Mouse (Mus musculus) limb, embryonic 14.5 days (tissue): Measurements from ENCODE around the gene Slc16a4. TPM values are rescaled to one million over a fixed set of nuclear protein-coding genes. Genes with fewer than 3 reads are reported as not detected.

ENCODE experiments used
- ATAC-seq: fragments of 200-750 bp; cut with Nextera tagmentation; 2 replicates; pipeline ENCODE4 v1.8.0; 2017; ENCODE audit warnings: low read depth, moderate number of reproducible peaks, moderate TSS enrichment; ENCODE audit not compliant: low FRiP score
- DNase-seq: peaks from one replicate; pipeline ENCODE4 v3.0.0-alpha.2; 2015; ENCODE audit warnings: low spot score
- H3K27ac ChIP-seq: fragments of 300-500 bp; sonication (generic); replicated peaks from 2 replicates; pipeline ENCODE4 v1.5.1; 2014; ENCODE audit warnings: low read depth, mild to moderate bottlenecking, low read length, moderate library complexity, mixed read lengths
- H3K27me3 ChIP-seq: fragments of 300-500 bp; sonication (generic); 2 replicates; pipeline ENCODE4 v1.6.1; 2014; ENCODE audit warnings: low read length, mixed read lengths; ENCODE audit not compliant: control insufficient read depth, insufficient read depth
- H3K36me3 ChIP-seq: fragments of 300-500 bp; sonication (generic); 2 replicates; pipeline ENCODE4 v1.6.1; 2014; ENCODE audit warnings: mild to moderate bottlenecking, low read length, moderate library complexity, mixed read lengths; ENCODE audit not compliant: control insufficient read depth, insufficient read depth
- H3K4me1 ChIP-seq: fragments of 300-500 bp; sonication (generic); 2 replicates; pipeline ENCODE4 v1.6.1; 2014; ENCODE audit warnings: antibody characterized with exemption, low read length, mixed read lengths; ENCODE audit not compliant: control insufficient read depth, insufficient read depth
- H3K4me2 ChIP-seq: fragments of 300-500 bp; sonication (generic); replicated peaks from 2 replicates; pipeline ENCODE4 v1.6.1; 2014; ENCODE audit warnings: low read depth, mild to moderate bottlenecking, low read length, moderate library complexity; ENCODE audit not compliant: severe bottlenecking
- H3K4me3 ChIP-seq: fragments of 300-500 bp; sonication (generic); replicated peaks from 2 replicates; pipeline ENCODE4 v1.5.1; 2014; ENCODE audit warnings: low read length
- H3K9ac ChIP-seq: fragments of 300-500 bp; sonication (generic); 2 replicates; pipeline ENCODE4 v1.6.1; 2014; ENCODE audit warnings: mild to moderate bottlenecking, low read depth, low read length, moderate library complexity; ENCODE audit not compliant: severe bottlenecking
- H3K9me3 ChIP-seq: fragments of 300-500 bp; sonication (generic); 2 replicates; pipeline ENCODE4 v1.6.1; 2016; ENCODE audit warnings: low read length; ENCODE audit not compliant: control insufficient read depth
- POLR2A ChIP-seq: fragments of 200-500 bp; IDR thresholded peaks from 2 replicates; pipeline ENCODE4 v1.8.0; 2012; ENCODE audit warnings: inconsistent platforms, mild to moderate bottlenecking, moderate library complexity, borderline replicate concordance; ENCODE audit not compliant: insufficient read depth, insufficient read length; ENCODE audit errors: extremely low read depth
- WGBS: fragments of 180-500 bp; shearing (Covaris S2); extraction: QIAGEN DNeasy Blood & Tissue Kit; methylation state at CpG from one replicate; pipeline ENCODE4 v1.1.7; 2014; 5-methylcytosine and 5-hydroxymethylcytosine counted together
- polyA plus RNA-seq, 2 experiments: library from polyadenylated mRNA; depleted of rRNA in 1 of 2; stranded (reverse) in 1 of 2; unstranded in 1 of 2; fragments of >200 nt; fragmentation: Nextera tagmentation in 1 of 2; extraction: Ambion mirVana in 1 of 2; gene quantifications; 2 replicates each; pipeline versions ENCODE4 v1.2.1 to v1.2.3; 2012 to 2014

Gene Slc16a4
- polyA plus RNA-seq, 2 experiments: 4.1 to 8.0 TPM

DNA sequence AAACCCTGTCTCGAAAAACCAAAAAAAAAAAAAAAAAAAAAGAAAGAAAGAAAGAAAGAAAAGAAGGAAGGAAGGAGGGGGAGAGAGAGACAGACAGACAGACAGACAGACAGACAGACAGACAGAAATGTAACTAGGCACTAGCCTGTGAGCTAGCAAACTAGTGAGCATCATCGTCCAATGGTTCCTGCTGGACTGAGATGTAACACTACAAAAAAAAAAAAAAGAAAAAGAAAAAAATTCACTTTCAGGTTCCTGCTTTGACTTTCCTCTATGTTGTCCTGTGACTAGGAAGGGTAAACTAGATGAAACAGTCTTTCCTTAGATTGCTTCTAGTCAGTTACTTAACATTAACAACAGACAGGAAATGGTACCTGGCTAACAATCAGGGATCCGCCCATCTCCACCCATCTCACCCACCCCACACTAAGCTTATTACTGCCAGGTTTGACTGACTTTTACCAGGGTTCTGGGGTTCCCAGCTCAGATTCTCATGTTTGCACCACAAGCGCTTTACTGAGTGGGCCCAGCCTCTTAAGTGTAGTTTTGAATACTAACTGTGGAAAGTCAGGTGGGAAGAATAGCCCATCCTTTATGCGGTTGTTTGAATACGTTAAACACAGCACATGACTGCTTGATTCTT, 64.7 kb downstream of the Slc16a4 start:
- H3K27me3 ChIP-seq: no peaks in the 10 kb centered on the region
- H3K9ac ChIP-seq: no peak overlapping the region
- 82% methylated on average over 5 of the region's 6 CpGs for WGBS
- no peak overlapping the region for H3K4me2 ChIP-seq
- H3K9me3 ChIP-seq: no peaks in the 10 kb centered on the region
- ATAC-seq (no peak), DNase-seq (no peak)
- H3K4me1 ChIP-seq: peaks cover 7% of the 10 kb centered on the region
- no peak overlapping the region for H3K27ac ChIP-seq
- no peak for TF ChIP-seq POLR2A
- no peaks in the 10 kb centered on the region for H3K36me3 ChIP-seq
- H3K4me3 ChIP-seq: no peak overlapping the region

- DNase-seq (peak; percentile 74), ATAC-seq (peak; percentile 91)
- no peak overlapping the region for H3K27ac ChIP-seq
- H3K27me3 ChIP-seq: no peaks in the 10 kb centered on the region
- peak overlapping the region; percentile 32; the same call in 1 of the 2 replicates for H3K4me2 ChIP-seq
- peak overlapping the region; percentile 47; the same call in 1 of the 2 replicates for H3K9ac ChIP-seq
- no peaks in the 10 kb centered on the region for H3K36me3 ChIP-seq
- H3K9me3 ChIP-seq: no peaks in the 10 kb centered on the region
- peaks cover 7% of the 10 kb centered on the region for H3K4me1 ChIP-seq
- no peak overlapping the region for H3K4me3 ChIP-seq
- 4% methylated on average over 11 of the region's 11 CpGs for WGBS
- TF ChIP-seq POLR2A: no peak
Measured at GRCm38 (mm10) chr3:107356964-107357441, 66.0 kb downstream of the Slc16a4 start.

DNA sequence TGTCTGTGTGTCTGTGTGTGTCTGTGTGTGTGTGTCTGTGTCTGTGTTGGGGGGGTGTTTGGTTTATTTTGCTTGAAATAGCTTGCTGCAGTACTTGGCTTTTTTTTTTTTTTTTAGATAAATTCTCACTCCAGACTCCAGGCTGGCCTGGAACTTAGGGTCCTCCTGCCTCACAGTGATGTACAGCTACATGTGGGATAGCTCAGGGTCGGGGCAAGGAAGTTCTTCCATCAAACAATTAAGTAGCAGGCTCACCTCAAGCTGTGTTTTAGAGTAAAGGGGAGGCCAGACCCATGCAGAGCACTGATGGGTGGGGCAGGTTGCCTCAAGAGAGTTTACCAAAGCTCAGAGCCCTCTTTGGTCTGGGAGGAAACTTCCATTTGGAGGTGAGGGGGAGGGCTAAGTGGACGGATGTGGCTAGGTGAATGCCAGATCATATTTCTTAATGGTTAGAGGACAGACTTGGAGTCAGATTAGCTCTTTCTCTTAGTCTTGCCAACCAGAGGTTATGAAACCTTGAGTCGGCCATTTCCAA, 66.7 kb downstream of the Slc16a4 start:
- Histone ChIP-seq H3K27me3 (no peaks in the 10 kb centered on the region), H3K4me1 (peaks cover 7% of the 10 kb centered on the region), H3K9me3 (no peaks in the 10 kb centered on the region), H3K4me2 (no peak overlapping the region), H3K4me3 (no peak overlapping the region), H3K36me3 (no peaks in the 10 kb centered on the region), H3K27ac (no peak overlapping the region), H3K9ac (no peak overlapping the region)
- 51% methylated on average over 3 of the region's 3 CpGs for WGBS
- no peak for TF ChIP-seq POLR2A
- ATAC-seq: no peak
- no peak for DNase-seq

DNA sequence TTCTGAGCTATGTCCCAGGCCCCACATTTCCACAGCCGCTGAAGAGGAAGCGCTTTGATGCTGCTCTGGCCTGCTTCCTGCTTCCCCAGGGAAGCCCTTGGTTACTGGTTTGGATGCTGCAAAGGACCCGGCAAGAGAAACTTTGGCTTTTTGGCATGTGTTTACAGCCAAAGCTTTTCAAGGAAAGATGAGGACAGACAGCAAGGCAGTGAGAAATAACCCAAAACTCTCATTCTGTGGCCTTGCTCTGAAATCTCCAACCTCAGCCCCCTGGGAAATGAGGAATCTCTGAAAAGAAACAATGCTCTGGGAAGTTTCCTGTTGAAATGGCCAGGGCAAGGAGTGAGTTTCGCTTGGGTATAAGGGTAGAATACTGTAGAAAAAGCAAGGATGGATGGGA, 69.3 kb downstream of the Slc16a4 start:
- Histone ChIP-seq H3K27me3 (no peaks in the 10 kb centered on the region), H3K4me1 (peaks cover 11% of the 10 kb centered on the region), H3K27ac (no peak overlapping the region), H3K4me3 (no peak overlapping the region), H3K4me2 (no peak overlapping the region), H3K36me3 (no peaks in the 10 kb centered on the region), H3K9me3 (no peaks in the 10 kb centered on the region), H3K9ac (no peak overlapping the region)
- 62% methylated on average over 4 of the region's 4 CpGs for whole genome bisulfite sequencing
- TF ChIP-seq POLR2A: no peak
- DNase-seq (no peak), ATAC-seq (no peak)

Other genes starting within 250 kb of the Slc16a4 start
- 0.41 and 0.47 TPM in 2 replicates for gene Kcna2, start 190.1 kb upstream of the Slc16a4 start, polyA plus RNA-seq (2012; rRNA removed)
- 0.25 TPM in 2 replicates for gene Kcna2, start 190.1 kb upstream of the Slc16a4 start, polyA plus RNA-seq (2014; fragmentation: Nextera tagmentation; extraction: Ambion mirVana)
- not detected in 2 replicates for gene Kcna10, start 108.2 kb upstream of the Slc16a4 start, polyA plus RNA-seq (2012; rRNA removed)
- not detected in 2 replicates for gene Kcna10, start 108.2 kb upstream of the Slc16a4 start, polyA plus RNA-seq (2014; fragmentation: Nextera tagmentation; extraction: Ambion mirVana)
- 0.45 and 0.47 TPM in 2 replicates for gene Cym, start 69.5 kb upstream of the Slc16a4 start, polyA plus RNA-seq (2012; rRNA removed)
- 0.32 and 0.40 TPM in 2 replicates for gene Cym, start 69.5 kb upstream of the Slc16a4 start, polyA plus RNA-seq (2014; fragmentation: Nextera tagmentation; extraction: Ambion mirVana)
- gene A630076J17Rik, start 60.6 kb upstream of the Slc16a4 start, polyA plus RNA-seq (2012; rRNA removed): not detected in 2 replicates
- not detected in 2 replicates for gene A630076J17Rik, start 60.6 kb upstream of the Slc16a4 start, polyA plus RNA-seq (2014; fragmentation: Nextera tagmentation; extraction: Ambion mirVana)
- gene Prok1, start 51.5 kb upstream of the Slc16a4 start, polyA plus RNA-seq (2012; rRNA removed): 0.37 and 0.72 TPM in 2 replicates
- 0.10 and 0.19 TPM in 2 replicates for gene Prok1, start 51.5 kb upstream of the Slc16a4 start, polyA plus RNA-seq (2014; fragmentation: Nextera tagmentation; extraction: Ambion mirVana)
- 87.4 and 101 TPM in 2 replicates for gene Lamtor5, start 12.4 kb upstream of the Slc16a4 start, polyA plus RNA-seq (2012; rRNA removed)
- 194 and 202 TPM in 2 replicates for gene Lamtor5, start 12.4 kb upstream of the Slc16a4 start, polyA plus RNA-seq (2014; fragmentation: Nextera tagmentation; extraction: Ambion mirVana)
- gene Rbm15, start 42.4 kb downstream of the Slc16a4 start, polyA plus RNA-seq (2012; rRNA removed): 6.8 and 6.9 TPM in 2 replicates
- gene Rbm15, start 42.4 kb downstream of the Slc16a4 start, polyA plus RNA-seq (2014; fragmentation: Nextera tagmentation; extraction: Ambion mirVana): 14.0 and 16.3 TPM in 2 replicates
- 1.4 and 1.8 TPM in 2 replicates for gene Kcnc4, start 168.3 kb downstream of the Slc16a4 start, polyA plus RNA-seq (2012; rRNA removed)
- 0.29 and 0.36 TPM in 2 replicates for gene Kcnc4, start 168.3 kb downstream of the Slc16a4 start, polyA plus RNA-seq (2014; fragmentation: Nextera tagmentation; extraction: Ambion mirVana)
- 18.2 and 22.8 TPM in 2 replicates for gene Slc6a17, start 226.8 kb downstream of the Slc16a4 start, polyA plus RNA-seq (2012; rRNA removed)
- 6.4 and 9.5 TPM in 2 replicates for gene Slc6a17, start 226.8 kb downstream of the Slc16a4 start, polyA plus RNA-seq (2014; fragmentation: Nextera tagmentation; extraction: Ambion mirVana)